Mouse (Mus musculus) heart, embryonic 10.5 days (tissue): ENCODE measurements around the gene Nr2c1. TPM values are rescaled to one million over a fixed set of nuclear protein-coding genes. Genes with fewer than 3 reads are reported as not detected.

ENCODE experiments used
- DNase-seq: peaks from one replicate; pipeline ENCODE4 v3.0.0-alpha.2; 2017; ENCODE audit warnings: low spot score
- H3K27ac ChIP-seq: fragments of 300-500 bp; sonication (generic); 2 replicates; pipeline ENCODE4 v1.5.1; 2016; ENCODE audit warnings: mild to moderate bottlenecking
- H3K27me3 ChIP-seq: fragments of 300-500 bp; sonication (generic); 2 replicates; pipeline ENCODE4 v1.6.1; 2016; ENCODE audit warnings: mild to moderate bottlenecking; ENCODE audit not compliant: poor library complexity, insufficient read depth, severe bottlenecking
- H3K36me3 ChIP-seq: fragments of 300-500 bp; sonication (generic); 2 replicates; pipeline ENCODE4 v1.6.1; 2016; ENCODE audit warnings: mild to moderate bottlenecking, moderate library complexity
- H3K4me1 ChIP-seq: fragments of 300-500 bp; sonication (generic); 2 replicates; pipeline ENCODE4 v1.6.1; 2016; ENCODE audit warnings: mild to moderate bottlenecking
- H3K4me3 ChIP-seq: fragments of 300-500 bp; sonication (generic); 2 replicates; pipeline ENCODE4 v1.5.1; 2016; ENCODE audit warnings: mild to moderate bottlenecking, moderate library complexity
- H3K9me3 ChIP-seq: fragments of 300-500 bp; sonication (generic); 2 replicates; pipeline ENCODE4 v1.6.1; 2016; ENCODE audit warnings: mild to moderate bottlenecking, moderate library complexity
- WGBS: fragments of 180-500 bp; shearing (Covaris S2); methylation state at CpG from one replicate; pipeline ENCODE4 v1.1.7; 2016; 5-methylcytosine and 5-hydroxymethylcytosine counted together
- polyA plus RNA-seq: library from polyadenylated mRNA; unstranded; fragments of >200 nt; fragmentation: Nextera tagmentation; extraction: Ambion mirVana; gene quantifications from 2 replicates; pipeline ENCODE4 v1.2.1, GENCODE M21; 2016

The Nr2c1 gene
- polyA plus RNA-seq, 1 experiment from 2014 or later: 9.3 TPM

DNA sequence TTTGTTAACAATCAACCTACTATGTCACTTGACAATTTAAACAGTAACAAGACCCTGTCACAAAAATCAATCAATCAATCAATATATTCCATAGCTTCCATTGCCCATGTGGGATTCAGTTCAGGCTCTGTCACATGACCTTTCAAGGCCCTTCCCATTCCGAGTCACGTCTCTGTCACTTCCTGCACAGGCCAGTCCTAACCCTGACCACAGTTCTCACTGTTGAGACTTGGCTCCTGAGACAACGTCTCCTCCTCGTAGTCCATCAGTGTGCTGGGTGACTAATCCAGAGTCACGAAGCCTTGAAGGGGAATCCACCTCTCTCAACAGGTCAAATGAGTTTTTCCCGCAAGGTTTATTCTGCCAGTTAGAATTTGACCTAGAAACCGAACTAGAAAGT is 26.8 kb downstream of the Nr2c1 start:
- peaks cover 3% of the 10 kb centered on the region; the same call in 1 of the 2 replicates for H3K9me3 ChIP-seq
- no peak overlapping the region for H3K27ac ChIP-seq
- no peaks in the 10 kb centered on the region for H3K4me1 ChIP-seq
- no peak for DNase-seq
- H3K4me3 ChIP-seq: no peak overlapping the region
- WGBS: 80% methylated on average over 7 of the region's 7 CpGs
- H3K27me3 ChIP-seq: no peaks in the 10 kb centered on the region
- peaks cover 57% of the 10 kb centered on the region for H3K36me3 ChIP-seq

DNA sequence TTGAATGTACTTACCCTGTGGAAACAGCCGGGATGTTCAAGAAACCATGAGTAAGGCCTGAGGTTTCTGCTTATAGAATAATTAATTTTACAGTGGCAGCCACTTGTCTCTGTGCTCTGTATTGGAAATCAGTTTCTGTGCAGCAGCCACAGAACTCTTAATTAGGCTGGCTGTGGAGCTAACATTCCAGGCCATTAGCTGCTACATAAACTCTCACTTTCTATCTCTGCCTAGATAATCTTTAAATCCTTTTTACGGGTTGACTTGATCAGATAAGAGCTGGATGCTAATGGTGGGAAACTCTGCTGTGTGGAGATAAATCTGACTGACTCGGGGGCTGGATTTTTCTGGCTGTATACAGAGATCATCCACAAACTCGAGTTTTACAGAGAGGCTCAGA is 35.4 kb downstream of the Nr2c1 start:
- H3K36me3 ChIP-seq: peaks cover 49% of the 10 kb centered on the region
- no peak overlapping the region for H3K4me3 ChIP-seq
- no peak overlapping the region for H3K27ac ChIP-seq
- WGBS: 40% methylated on average over 4 of the region's 4 CpGs
- no peaks in the 10 kb centered on the region for H3K9me3 ChIP-seq
- DNase-seq: no peak
- no peaks in the 10 kb centered on the region for H3K4me1 ChIP-seq
- H3K27me3 ChIP-seq: no peaks in the 10 kb centered on the region

DNA sequence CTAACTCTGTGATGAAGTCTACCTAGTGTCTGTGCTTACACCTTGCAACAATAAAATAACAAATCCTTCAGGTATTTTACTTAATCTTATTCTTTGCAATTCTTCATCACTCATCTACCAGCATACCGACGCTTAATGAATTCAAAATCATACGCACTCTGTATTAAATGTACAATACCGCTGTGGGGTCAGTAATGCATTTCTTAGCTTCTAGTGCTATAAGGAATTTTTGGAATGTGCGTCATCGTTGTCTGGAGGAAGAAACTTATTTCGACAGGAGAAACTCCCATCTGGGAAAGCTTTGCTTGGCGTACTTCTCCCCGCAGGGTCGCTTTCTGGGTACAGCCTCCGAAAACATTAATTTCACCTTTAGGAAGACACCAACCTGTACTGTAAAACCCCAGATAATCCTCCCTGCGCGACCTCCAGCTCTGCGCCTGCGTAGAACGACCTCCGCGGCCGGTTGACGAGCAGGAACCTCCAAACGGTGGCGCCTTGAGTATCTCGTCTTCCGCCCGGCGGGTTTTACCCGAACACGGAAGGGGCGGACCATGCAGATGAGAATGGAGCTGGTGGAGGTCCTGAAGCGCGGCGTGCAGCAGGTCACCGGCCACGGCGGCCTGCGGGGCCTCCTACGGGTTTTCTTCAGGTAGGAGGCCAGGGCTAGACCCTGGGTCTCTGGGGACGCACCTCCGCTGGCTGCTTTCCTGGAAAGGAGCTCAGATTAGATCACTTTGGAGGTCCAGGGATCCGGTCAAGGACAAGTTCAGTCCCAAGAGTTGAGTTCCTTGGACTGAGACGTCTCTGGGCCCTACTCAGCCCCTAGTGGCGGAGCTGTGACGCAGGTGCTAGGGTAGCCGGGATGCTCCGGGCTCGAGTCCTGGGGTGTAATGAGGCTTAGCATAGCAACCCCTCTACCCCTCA is 50.9 kb downstream of the Nr2c1 start, which contains the start of gene Ndufa12:
TSS of gene Ndufa12 (plus strand) at position 239 of the 924 bp plus-strand sequence.
- DNase-seq: peak; percentile 97
- Histone ChIP-seq H3K36me3 (peaks cover 44% of the 10 kb centered on the region), H3K27me3 (no peaks in the 10 kb centered on the region), H3K27ac (peak within 1 kb of the TSS; percentile 94), H3K9me3 (no peaks in the 10 kb centered on the region), H3K4me3 (peak within 1 kb of the TSS; percentile 83), H3K4me1 (peaks cover 6% of the 10 kb centered on the region)
- under 1% methylated on average over 46 of the region's 46 CpGs for WGBS

DNA sequence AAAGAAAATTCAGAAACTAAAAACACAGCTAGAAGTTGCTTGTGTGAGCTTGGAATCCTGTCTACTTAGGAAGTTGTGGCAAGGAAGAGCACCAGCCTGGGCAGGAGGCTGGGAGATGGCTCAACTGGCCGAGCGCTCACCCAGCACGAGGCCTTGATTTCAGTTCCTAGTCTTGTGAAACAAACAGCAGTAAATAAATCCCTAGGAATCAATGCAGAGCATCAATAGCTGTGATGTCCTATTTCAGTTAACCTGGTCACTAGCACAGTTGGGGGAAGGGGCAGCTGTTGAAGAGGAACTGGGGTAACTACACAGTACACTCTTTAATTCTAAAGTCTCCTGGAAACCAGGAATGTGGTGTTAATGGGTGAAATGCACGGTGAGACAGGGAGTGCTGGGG is 57.1 kb downstream of the Nr2c1 start:
- Histone ChIP-seq H3K27me3 (no peaks in the 10 kb centered on the region), H3K36me3 (peaks cover 75% of the 10 kb centered on the region), H3K9me3 (no peaks in the 10 kb centered on the region), H3K4me3 (no peak overlapping the region), H3K4me1 (no peaks in the 10 kb centered on the region), H3K27ac (no peak overlapping the region)
- 92% methylated on average over 4 of the region's 4 CpGs for WGBS
- DNase-seq: no peak

DNA sequence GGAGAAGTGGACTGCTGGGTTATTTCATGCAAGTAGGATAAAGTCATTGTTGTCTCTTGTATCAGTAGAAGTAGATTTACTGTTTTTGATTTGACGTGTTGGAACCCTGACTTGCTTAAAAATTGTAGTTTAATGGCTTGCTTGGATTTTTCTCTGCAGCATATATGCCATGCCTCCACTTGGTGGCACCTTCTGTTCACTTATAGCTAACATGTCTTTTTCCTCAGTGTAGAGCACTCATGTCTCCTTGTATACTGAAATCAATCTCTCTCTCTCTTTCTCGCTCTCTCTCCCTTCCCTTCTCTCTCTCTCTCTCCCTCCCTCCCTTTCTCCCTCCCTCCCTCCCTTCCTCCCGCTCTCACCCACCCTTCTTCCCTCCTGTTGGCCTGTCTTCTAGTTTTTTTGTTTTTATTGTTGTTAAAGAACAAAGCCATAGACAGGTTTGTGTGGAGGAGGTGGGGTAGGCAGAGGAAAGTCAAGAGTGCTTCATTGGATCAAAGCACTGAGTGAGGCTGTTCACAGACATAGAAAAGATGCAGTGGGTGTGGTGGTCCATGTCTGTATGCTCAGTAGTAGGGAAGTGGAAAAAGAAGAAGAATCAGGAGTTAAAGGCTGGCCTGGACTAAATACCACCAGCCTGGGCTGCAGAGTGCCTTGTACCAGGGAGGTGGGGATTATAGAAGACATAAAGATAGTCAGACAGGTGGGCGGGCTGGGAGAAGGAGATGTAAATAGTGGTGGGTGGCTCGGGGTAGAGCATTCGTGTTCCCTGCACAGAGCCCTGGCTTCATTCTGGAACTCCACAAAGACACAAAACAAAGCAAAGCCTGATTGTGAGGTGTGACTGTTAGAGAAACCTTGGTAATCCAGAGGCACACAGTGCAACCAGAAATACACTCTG is 63.1 kb downstream of the Nr2c1 start:
- peaks cover 57% of the 10 kb centered on the region for H3K36me3 ChIP-seq
- H3K4me3 ChIP-seq: no peak overlapping the region
- no peaks in the 10 kb centered on the region for H3K9me3 ChIP-seq
- no peak overlapping the region for H3K27ac ChIP-seq
- WGBS: 81% methylated on average over 6 of the region's 6 CpGs
- DNase-seq: no peak
- no peaks in the 10 kb centered on the region for H3K4me1 ChIP-seq
- H3K27me3 ChIP-seq: no peaks in the 10 kb centered on the region

DNA sequence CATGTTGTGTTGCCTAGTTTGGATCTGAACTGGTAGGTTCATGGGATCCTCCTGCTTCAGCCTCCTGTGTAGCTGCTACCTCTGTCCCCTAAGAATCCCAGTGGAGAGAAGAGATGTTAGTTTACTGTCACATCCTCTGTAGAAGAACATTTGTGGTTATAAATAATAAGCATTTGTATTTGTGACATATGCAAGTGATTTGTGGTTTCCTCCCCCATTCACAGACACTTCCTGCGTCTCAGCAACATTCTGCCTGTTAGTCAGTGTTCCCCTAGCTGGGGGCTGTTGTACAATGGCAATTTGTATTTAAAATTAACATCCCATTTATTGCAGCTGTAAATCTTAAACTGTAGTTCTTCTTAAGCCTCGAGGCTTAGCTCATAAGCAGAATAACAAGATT is 63.9 kb downstream of the Nr2c1 start:
- 91% methylated on average over 2 of the region's 2 CpGs for WGBS
- Histone ChIP-seq H3K4me1 (no peaks in the 10 kb centered on the region), H3K27ac (no peak overlapping the region), H3K27me3 (no peaks in the 10 kb centered on the region), H3K9me3 (no peaks in the 10 kb centered on the region), H3K4me3 (no peak overlapping the region), H3K36me3 (peaks cover 51% of the 10 kb centered on the region)
- DNase-seq: no peak

DNA sequence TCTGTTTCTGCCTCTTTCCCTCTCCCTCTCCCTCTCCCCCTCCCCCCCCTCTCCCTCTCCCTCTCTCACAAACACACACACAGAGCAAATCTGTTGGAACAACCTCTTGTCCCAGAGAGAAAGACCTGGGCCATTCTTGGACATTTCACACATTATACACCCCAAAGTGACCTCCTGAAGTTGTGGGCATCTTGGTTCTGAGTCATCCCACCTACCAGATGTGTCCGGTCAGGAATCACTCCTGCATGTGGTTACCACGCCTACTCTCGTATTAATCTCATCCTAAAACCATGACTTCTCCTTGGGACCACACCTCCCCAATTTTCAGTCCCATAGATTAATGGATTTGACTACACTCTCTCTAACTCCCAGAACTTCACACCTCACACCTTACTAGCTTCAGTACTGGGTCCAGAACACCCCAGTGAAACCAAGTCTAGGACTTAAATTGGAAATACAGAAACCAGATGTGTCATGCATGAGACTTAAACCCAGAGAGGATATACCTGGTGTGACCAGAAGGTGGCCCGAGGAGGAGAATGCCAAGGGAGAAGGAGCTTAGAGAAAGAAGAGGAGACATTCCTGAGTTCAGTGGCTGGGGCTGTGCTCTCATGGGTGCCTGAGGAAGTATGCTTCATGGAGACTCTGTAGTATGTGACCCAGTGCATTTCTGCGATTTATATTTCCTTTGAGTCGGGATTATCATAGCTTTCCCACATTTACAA is 77.4 kb downstream of the Nr2c1 start:
- WGBS: 80% methylated on average over 6 of the region's 6 CpGs

DNA sequence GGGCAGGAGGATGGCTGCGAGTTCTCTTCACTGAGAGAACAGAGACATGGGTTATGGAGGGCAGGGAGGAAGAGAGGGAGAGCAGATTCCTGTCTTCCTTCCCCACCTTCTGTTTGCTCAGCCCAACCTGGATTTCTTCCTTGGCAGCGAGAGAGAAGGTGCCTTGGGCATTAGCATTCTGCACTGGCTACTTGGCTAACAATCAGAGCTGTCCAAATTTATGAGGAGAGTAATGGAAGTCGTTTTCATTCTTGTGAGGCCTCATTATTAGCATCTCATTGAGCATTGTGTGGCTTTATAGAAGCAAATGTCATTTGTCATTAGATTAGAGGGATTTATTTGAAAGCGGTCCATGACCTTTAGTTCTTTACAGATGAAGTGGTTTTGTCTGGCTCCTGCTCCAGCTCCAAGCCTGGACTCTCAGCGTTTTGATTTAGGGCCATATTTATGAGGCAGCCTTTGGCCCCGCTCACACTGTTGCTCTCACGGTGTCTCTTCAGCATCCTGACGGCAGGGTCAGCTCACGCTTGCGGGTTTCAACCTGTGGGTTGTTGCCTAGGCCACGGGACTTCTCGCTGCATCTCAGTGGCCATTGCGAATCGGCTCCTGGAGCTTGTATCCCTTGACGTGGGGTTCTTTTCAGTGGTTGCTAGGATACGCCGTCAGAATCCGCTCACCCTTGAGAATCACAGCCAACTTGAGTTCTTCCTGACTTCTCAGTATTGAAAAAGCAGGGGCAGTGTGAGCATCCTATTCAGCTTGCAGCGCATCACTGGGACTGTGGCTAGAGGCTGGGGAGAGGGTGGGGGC is 82.6 kb downstream of the Nr2c1 start:
- Histone ChIP-seq H3K27ac (no peak overlapping the region), H3K27me3 (no peaks in the 10 kb centered on the region), H3K4me1 (0 out of 2 replicates have a peak, but pooled peaks cover 4% of the 10 kb centered on the region), H3K4me3 (no peak overlapping the region), H3K36me3 (no peaks in the 10 kb centered on the region), H3K9me3 (no peaks in the 10 kb centered on the region)
- no peak for DNase-seq
- WGBS: 77% methylated on average over 19 of the region's 19 CpGs

More for the DNA sequence above, 77.4 kb downstream of the Nr2c1 start:
- no peak overlapping the region for H3K4me3 ChIP-seq
- H3K27ac ChIP-seq: no peak overlapping the region
- H3K9me3 ChIP-seq: no peaks in the 10 kb centered on the region
- no peaks in the 10 kb centered on the region for H3K4me1 ChIP-seq
- DNase-seq: no peak
- no peaks in the 10 kb centered on the region for H3K27me3 ChIP-seq
- peaks cover 13% of the 10 kb centered on the region for H3K36me3 ChIP-seq

DNA sequence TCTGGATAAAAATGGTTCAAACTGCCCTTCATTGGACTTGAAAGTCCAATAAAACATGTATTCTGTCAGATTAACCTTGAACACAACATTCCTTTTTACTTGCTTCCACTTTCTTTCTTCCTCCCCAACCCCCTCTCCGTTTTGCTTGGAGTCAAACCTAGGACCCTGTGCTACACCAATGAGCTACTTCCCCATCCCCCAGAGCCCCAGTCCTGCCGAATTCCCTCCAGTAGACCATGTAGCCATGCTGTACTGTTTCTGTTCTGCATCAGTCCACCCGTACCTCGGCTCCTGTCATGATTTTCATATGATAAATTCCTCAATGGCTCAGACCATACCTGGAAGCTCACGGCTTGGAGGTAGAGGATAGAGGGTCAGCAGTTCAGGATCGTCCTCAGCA is 83.2 kb downstream of the Nr2c1 start:
- Histone ChIP-seq H3K4me1 (0 out of 2 replicates have a peak, but pooled peaks cover 4% of the 10 kb centered on the region), H3K27me3 (no peaks in the 10 kb centered on the region), H3K9me3 (no peaks in the 10 kb centered on the region), H3K36me3 (no peaks in the 10 kb centered on the region), H3K4me3 (no peak overlapping the region), H3K27ac (no peak overlapping the region)
- DNase-seq: no peak
- 79% methylated on average over 6 of the region's 6 CpGs for WGBS

DNA sequence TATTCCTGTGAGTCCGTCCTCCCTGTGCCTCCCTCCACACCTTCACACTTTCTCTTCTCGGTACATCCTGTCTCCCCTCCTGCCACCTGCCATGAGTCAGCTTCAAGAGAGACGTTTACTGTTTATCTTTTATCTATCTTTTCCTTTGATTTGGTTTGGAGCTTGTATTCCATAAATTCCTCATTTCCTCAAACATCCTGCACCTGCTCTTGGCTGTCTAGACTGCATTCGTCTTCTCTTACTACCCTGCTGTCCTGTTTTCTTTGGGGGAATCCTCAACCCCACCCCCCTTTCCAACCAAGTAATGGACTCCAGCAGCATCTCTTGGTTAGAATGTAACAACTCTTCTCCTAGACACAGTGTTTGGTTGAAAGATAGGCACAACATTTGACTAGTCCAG is 87.4 kb downstream of the Nr2c1 start:
- H3K27ac ChIP-seq: no peak overlapping the region
- WGBS: 58% methylated on average over 4 of the region's 4 CpGs
- no peak overlapping the region for H3K4me3 ChIP-seq
- no peaks in the 10 kb centered on the region for H3K36me3 ChIP-seq
- no peaks in the 10 kb centered on the region for H3K9me3 ChIP-seq
- 0 out of 2 replicates have a peak, but pooled peaks cover 4% of the 10 kb centered on the region for H3K4me1 ChIP-seq
- DNase-seq: no peak
- H3K27me3 ChIP-seq: no peaks in the 10 kb centered on the region

DNA sequence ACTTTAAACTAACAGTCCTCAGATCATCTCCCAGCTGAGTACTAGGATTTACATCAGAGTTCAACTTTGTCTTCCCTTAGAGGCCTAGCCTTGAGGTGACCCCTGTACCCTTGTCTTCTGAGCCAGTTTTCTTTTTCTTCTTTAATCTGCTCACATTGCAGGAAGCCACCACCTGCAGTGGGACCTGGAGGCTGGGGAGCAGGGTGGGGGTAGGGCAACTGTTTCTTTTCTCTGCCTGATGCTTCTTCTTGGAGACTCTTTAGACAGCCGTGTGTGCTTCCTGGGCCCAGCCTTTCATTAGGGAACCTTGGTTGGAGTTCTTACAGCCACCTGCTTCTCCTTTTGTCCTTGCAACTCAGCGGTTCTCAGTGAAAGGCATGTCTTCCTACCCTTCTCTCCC is 93.5 kb downstream of the Nr2c1 start:
- Histone ChIP-seq H3K4me1 (no peaks in the 10 kb centered on the region), H3K9me3 (no peaks in the 10 kb centered on the region), H3K27ac (no peak overlapping the region), H3K27me3 (no peaks in the 10 kb centered on the region), H3K36me3 (no peaks in the 10 kb centered on the region), H3K4me3 (no peak overlapping the region)
- no peak for DNase-seq
- 72% methylated on average over 2 of the region's 2 CpGs for WGBS
